Mouse (Mus musculus) lung, embryonic 15.5 days (tissue): Measurements from ENCODE around the gene Mtap. TPM values are rescaled to one million over a fixed set of nuclear protein-coding genes. Genes with fewer than 3 reads are reported as not detected.

Experiments used
- ATAC-seq: fragments of 200-750 bp; cut with Nextera tagmentation; 2 replicates; pipeline ENCODE4 v1.8.0; 2017; ENCODE audit warnings: moderate number of reproducible peaks, borderline replicate concordance; ENCODE audit not compliant: low FRiP score, low TSS enrichment; ENCODE audit errors: extremely low read depth
- H3K27ac ChIP-seq: fragments of 300-500 bp; sonication (generic); 2 replicates; pipeline ENCODE4 v1.5.1; 2015; ENCODE audit warnings: moderate library complexity, mild to moderate bottlenecking, inconsistent platforms
- H3K27me3 ChIP-seq: fragments of 300-500 bp; sonication (generic); 2 replicates; pipeline ENCODE4 v1.6.1; 2015; ENCODE audit warnings: inconsistent platforms
- H3K36me3 ChIP-seq: fragments of 300-500 bp; sonication (generic); 2 replicates; pipeline ENCODE4 v1.6.1; 2015; ENCODE audit warnings: inconsistent platforms
- H3K4me1 ChIP-seq: fragments of 300-500 bp; sonication (generic); 2 replicates; pipeline ENCODE4 v1.6.1; 2015; ENCODE audit warnings: inconsistent platforms
- H3K4me2 ChIP-seq: fragments of 300-500 bp; sonication (generic); 2 replicates; pipeline ENCODE4 v1.6.1; 2015; ENCODE audit warnings: inconsistent platforms, mild to moderate bottlenecking, moderate library complexity
- H3K4me3 ChIP-seq: fragments of 300-500 bp; sonication (generic); 2 replicates; pipeline ENCODE4 v1.5.1; 2015; ENCODE audit warnings: mild to moderate bottlenecking, inconsistent platforms
- H3K9ac ChIP-seq: fragments of 300-500 bp; sonication (generic); 2 replicates; pipeline ENCODE4 v1.6.1; 2015; ENCODE audit warnings: inconsistent platforms
- H3K9me3 ChIP-seq: fragments of 300-500 bp; sonication (generic); 2 replicates; pipeline ENCODE4 v1.6.1; 2016; ENCODE audit warnings: inconsistent platforms
- WGBS: fragments of 180-500 bp; shearing (Covaris S2); methylation state at CpG from one replicate; pipeline ENCODE4 v1.1.7; 2015; 5-methylcytosine and 5-hydroxymethylcytosine counted together
- polyA plus RNA-seq: library from polyadenylated mRNA; unstranded; fragments of >200 nt; fragmentation: Nextera tagmentation; extraction: Ambion mirVana; gene quantifications from 2 replicates; pipeline ENCODE4 v1.2.1, GENCODE M21; 2015

Mtap gene
- polyA plus RNA-seq, 1 experiment from 2014 or later: 57.5 TPM

- H3K36me3 ChIP-seq: peaks cover 73% of the 10 kb centered on the region
- H3K4me1 ChIP-seq: no peaks in the 10 kb centered on the region
- H3K9me3 ChIP-seq: no peaks in the 10 kb centered on the region
- ATAC-seq: no peak
- no peak overlapping the region for H3K4me2 ChIP-seq
- 64% methylated on average over 6 of the region's 6 CpGs for WGBS
- H3K4me3 ChIP-seq: no peak overlapping the region
- no peak overlapping the region for H3K9ac ChIP-seq
- no peak overlapping the region for H3K27ac ChIP-seq
- H3K27me3 ChIP-seq: no peaks in the 10 kb centered on the region
Measured at GRCm38 (mm10) chr4:89177514-89178307, 40.8 kb downstream of the Mtap start.

GRCm38 (mm10) chr4:89180121-89180520 lies 43.2 kb downstream of the Mtap start:
- WGBS: 96% methylated on average over 5 of the region's 5 CpGs
- ATAC-seq: no peak
- Histone ChIP-seq H3K4me3 (no peak overlapping the region), H3K4me1 (no peaks in the 10 kb centered on the region), H3K27me3 (no peaks in the 10 kb centered on the region), H3K9ac (no peak overlapping the region), H3K36me3 (peaks cover 54% of the 10 kb centered on the region), H3K9me3 (no peaks in the 10 kb centered on the region), H3K27ac (no peak overlapping the region), H3K4me2 (no peak overlapping the region)

- H3K9me3 ChIP-seq: no peaks in the 10 kb centered on the region
- H3K27me3 ChIP-seq: no peaks in the 10 kb centered on the region
- peaks cover 41% of the 10 kb centered on the region for H3K36me3 ChIP-seq
- no peak overlapping the region for H3K9ac ChIP-seq
- WGBS: 87% methylated on average over 2 of the region's 2 CpGs
- ATAC-seq: no peak; the same call in 1 of the 2 replicates
- no peak overlapping the region for H3K4me3 ChIP-seq
- H3K4me2 ChIP-seq: no peak overlapping the region
- no peak overlapping the region for H3K27ac ChIP-seq
- H3K4me1 ChIP-seq: no peaks in the 10 kb centered on the region
Measured at GRCm38 (mm10) chr4:89181656-89182055, 44.7 kb downstream of the Mtap start.

GRCm38 (mm10) chr4:89182486-89182885 lies 45.6 kb downstream of the Mtap start:
- 97% methylated on average over 3 of the region's 3 CpGs for WGBS
- Histone ChIP-seq H3K4me2 (no peak overlapping the region), H3K4me1 (no peaks in the 10 kb centered on the region), H3K9ac (no peak overlapping the region), H3K4me3 (no peak overlapping the region), H3K9me3 (no peaks in the 10 kb centered on the region), H3K27me3 (no peaks in the 10 kb centered on the region), H3K36me3 (peaks cover 33% of the 10 kb centered on the region), H3K27ac (no peak overlapping the region)
- no peak for ATAC-seq

GRCm38 (mm10) chr4:89195481-89195880 lies 58.6 kb downstream of the Mtap start:
- Histone ChIP-seq H3K9ac (no peak overlapping the region), H3K27ac (no peak overlapping the region), H3K4me3 (no peak overlapping the region), H3K4me2 (no peak overlapping the region), H3K27me3 (no peaks in the 10 kb centered on the region), H3K36me3 (no peaks in the 10 kb centered on the region), H3K4me1 (no peaks in the 10 kb centered on the region), H3K9me3 (no peaks in the 10 kb centered on the region)
- ATAC-seq: no peak
- 77% methylated on average over 4 of the region's 4 CpGs for WGBS

GRCm38 (mm10) chr4:89197128-89197527 lies 60.2 kb downstream of the Mtap start:
- Histone ChIP-seq H3K27me3 (no peaks in the 10 kb centered on the region), H3K9ac (no peak overlapping the region), H3K9me3 (no peaks in the 10 kb centered on the region), H3K4me2 (no peak overlapping the region), H3K4me1 (no peaks in the 10 kb centered on the region), H3K36me3 (no peaks in the 10 kb centered on the region), H3K27ac (no peak overlapping the region), H3K4me3 (no peak overlapping the region)
- no peak for ATAC-seq

GRCm38 (mm10) chr4:89200806-89201205 lies 63.9 kb downstream of the Mtap start:
- Histone ChIP-seq H3K9ac (no peak overlapping the region), H3K27me3 (no peaks in the 10 kb centered on the region), H3K9me3 (no peaks in the 10 kb centered on the region), H3K4me1 (no peaks in the 10 kb centered on the region), H3K36me3 (no peaks in the 10 kb centered on the region), H3K27ac (no peak overlapping the region), H3K4me3 (no peak overlapping the region), H3K4me2 (no peak overlapping the region)
- no peak for ATAC-seq
- WGBS: 87% methylated on average over 1 of the region's 1 CpGs

GRCm38 (mm10) chr4:89209310-89209709 lies 72.4 kb downstream of the Mtap start:
- Histone ChIP-seq H3K4me1 (no peaks in the 10 kb centered on the region), H3K9ac (no peak overlapping the region), H3K9me3 (no peaks in the 10 kb centered on the region), H3K27me3 (no peaks in the 10 kb centered on the region), H3K27ac (no peak overlapping the region), H3K4me2 (no peak overlapping the region), H3K36me3 (no peaks in the 10 kb centered on the region), H3K4me3 (no peak overlapping the region)
- no peak for ATAC-seq

GRCm38 (mm10) chr4:89210314-89210713 lies 73.4 kb downstream of the Mtap start:
- Histone ChIP-seq H3K9me3 (no peaks in the 10 kb centered on the region), H3K27ac (no peak overlapping the region), H3K4me2 (no peak overlapping the region), H3K27me3 (no peaks in the 10 kb centered on the region), H3K9ac (no peak overlapping the region), H3K4me1 (no peaks in the 10 kb centered on the region), H3K36me3 (no peaks in the 10 kb centered on the region), H3K4me3 (no peak overlapping the region)
- 42% methylated on average over 7 of the region's 7 CpGs for WGBS
- ATAC-seq: no peak

- Histone ChIP-seq H3K4me2 (no peak overlapping the region), H3K27me3 (no peaks in the 10 kb centered on the region), H3K4me1 (no peaks in the 10 kb centered on the region), H3K9ac (no peak overlapping the region), H3K36me3 (no peaks in the 10 kb centered on the region), H3K4me3 (no peak overlapping the region), H3K9me3 (no peaks in the 10 kb centered on the region), H3K27ac (no peak overlapping the region)
- 67% methylated on average over 3 of the region's 3 CpGs for WGBS
- ATAC-seq: no peak
Measured at GRCm38 (mm10) chr4:89212178-89212577, 75.3 kb downstream of the Mtap start.
